Mouse (Mus musculus): ENCODE results near the gene Gm10577. TPM values are rescaled to one million over a fixed set of nuclear protein-coding genes. Genes with fewer than 3 reads are reported as not detected.

Gene Gm10577
- total RNA-seq (2015) (not detected in 2 replicates), total RNA-seq (2017) (not detected in 2 replicates)

- no peak for ATAC-seq (replicated peaks; ENCODE audit: poor library complexity)
Measured at GRCm38 (mm10) chr4:101020596-101020995, at the start of gene Gm10577. Gene Gm10577 (minus strand): TSS chr4:101020696.

- peak; percentile 33 for ATAC-seq (replicated peaks; ENCODE audit: poor library complexity)
Measured at GRCm38 (mm10) chr4:101069154-101069971, 48.9 kb upstream of the Gm10577 start.

DNA sequence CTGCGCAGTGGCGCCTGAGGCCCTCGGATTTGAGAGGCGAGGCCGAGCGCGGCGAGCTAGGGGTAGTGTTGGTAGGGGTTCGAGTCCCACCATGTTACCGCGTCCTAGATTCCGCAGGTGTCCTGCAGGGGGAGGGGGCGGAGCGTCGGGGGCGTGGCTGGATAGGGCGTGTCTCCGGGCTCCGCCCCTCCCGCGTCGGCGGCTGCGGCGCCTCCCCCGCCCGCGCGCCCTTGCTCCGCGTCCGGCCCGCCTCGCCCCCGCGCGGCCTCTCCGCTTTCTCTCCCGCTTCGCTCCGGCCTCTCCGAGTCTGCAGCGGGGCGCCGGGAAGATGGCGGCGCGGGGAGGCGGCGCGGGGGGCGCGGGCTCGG is 48.3 kb upstream of the Gm10577 start, which contains the start of gene Raver2:
TSS of gene Raver2 (plus strand) at position 198 of the 368 bp plus-strand sequence.
- peak; percentile 84 for ATAC-seq (replicated peaks; ENCODE audit: poor library complexity)

GRCm38 (mm10) chr4:101066401-101066800 is 45.9 kb upstream of the Gm10577 start:
- no peak for ATAC-seq (replicated peaks; ENCODE audit: poor library complexity)

DNA sequence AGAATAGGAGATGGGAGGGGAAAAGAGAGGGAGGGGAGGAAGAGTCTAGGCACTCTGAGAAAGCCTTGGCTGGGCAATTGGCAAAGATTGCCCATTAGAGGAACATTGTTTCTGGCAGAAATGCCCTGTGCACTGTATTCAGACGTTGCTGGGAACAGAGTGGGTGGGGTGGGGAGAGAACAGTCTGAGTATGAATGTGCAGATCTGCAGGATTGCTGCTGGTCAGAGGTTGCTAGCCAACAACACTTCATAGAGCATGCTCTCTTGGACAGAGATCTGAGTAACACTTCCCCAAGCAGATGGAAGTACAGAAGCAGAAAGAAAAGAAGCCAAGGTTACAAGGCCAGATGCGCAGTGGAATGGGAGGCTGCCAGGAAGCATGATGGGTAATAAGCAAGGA is 41.6 kb upstream of the Gm10577 start:
- ATAC-seq (replicated peaks; ENCODE audit: poor library complexity) = no peak

DNA sequence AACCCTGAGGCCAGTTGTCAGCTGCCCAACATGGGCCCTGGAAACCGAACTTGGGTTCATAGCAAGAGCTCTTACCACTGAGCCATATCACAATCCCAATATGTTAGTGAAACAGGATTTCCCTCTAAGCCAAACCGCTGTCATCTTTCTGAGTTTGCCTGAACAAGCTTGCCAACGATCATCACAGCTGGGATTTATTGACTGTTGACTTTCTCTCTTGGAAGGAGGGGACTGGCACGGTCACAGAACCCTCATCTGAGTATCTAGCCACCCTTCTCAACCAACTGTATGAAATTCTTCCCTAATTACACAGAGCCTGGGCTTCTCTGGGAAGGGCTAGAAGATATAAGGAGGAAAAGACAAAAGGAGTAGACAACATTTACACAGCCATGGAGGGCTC is 26.1 kb upstream of the Gm10577 start:
- no peak for ATAC-seq (replicated peaks; ENCODE audit: poor library complexity)

- ATAC-seq (replicated peaks; ENCODE audit: poor library complexity) = no peak
Measured at GRCm38 (mm10) chr4:101044149-101044548, 23.7 kb upstream of the Gm10577 start.

DNA sequence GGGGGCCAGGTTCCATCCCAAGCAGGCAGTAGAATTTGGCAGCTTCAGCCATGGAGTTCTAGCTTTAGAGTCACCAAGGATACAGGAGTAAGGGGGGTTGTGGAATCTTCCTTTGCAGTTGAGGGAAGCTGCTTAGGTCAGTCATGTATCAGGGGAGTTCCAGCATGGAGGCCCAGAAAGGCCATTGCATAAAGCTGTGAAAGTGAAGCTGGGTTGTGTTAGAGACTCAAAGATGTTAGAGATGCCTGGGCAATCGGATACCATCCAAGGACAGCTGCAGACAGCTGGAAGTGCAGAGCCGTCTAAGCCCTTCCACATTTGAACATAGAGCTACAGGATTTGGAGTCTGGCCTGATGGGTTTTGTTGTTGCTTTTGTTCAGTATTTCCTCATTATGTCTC is 23.2 kb upstream of the Gm10577 start:
- no peak for ATAC-seq (replicated peaks; ENCODE audit: poor library complexity)

DNA sequence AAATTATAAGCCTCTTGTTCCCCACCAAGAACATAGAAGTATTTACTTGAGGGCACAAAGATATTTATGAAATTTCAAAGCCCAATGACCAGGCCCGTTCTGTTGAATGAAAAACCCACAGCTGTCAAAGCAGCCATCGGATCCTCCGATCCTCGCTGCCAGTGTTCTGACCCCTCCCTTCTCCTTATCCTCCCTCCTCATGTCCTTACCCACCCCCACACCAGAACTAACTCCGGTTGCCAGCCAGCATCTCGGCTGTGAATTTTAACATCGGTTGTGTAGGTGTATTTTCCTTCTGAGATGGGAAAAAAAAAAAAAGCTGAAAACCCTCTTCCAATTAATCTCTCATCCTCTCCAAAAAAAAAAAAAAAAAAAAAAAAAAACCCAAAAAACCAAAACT is 16.7 kb upstream of the Gm10577 start:
- ATAC-seq (replicated peaks; ENCODE audit: poor library complexity) = no peak

GRCm38 (mm10) chr4:101035131-101035530 is 14.6 kb upstream of the Gm10577 start:
- no peak for ATAC-seq (replicated peaks; ENCODE audit: poor library complexity)

GRCm38 (mm10) chr4:101033047-101033446 is 12.6 kb upstream of the Gm10577 start:
- ATAC-seq (replicated peaks; ENCODE audit: poor library complexity) = no peak

- no peak for ATAC-seq (replicated peaks; ENCODE audit: poor library complexity)
Measured at GRCm38 (mm10) chr4:101027852-101028411, 7.4 kb upstream of the Gm10577 start.

DNA sequence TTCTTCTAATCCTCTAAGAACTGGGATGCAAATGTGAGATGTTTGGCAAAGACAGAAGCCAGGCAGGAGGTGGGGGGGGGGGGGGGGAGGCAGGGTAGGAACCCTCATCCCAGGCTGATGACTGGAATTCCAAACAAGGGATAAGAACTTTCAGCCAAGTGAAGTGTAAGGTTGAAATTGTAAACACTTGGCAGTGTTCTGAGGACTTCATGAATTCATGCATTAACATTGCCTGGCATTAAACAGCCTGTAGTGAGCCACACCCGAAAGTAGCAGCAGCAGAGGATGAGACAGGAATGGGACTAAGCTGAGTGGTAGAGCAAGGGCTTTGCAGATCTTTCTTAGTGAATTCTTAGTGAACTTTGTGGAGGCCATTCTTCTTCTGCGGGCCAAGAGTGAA is 6.5 kb upstream of the Gm10577 start:
- no peak for ATAC-seq (replicated peaks; ENCODE audit: poor library complexity)

- ATAC-seq (replicated peaks; ENCODE audit: poor library complexity) = no peak
Measured at GRCm38 (mm10) chr4:101026566-101026965, 6.1 kb upstream of the Gm10577 start.

GRCm38 (mm10) chr4:101017806-101018205 is 2.7 kb downstream of the Gm10577 start:
- ATAC-seq (replicated peaks; ENCODE audit: poor library complexity) = no peak

GRCm38 (mm10) chr4:101009092-101009491 is 11.4 kb downstream of the Gm10577 start:
- no peak for ATAC-seq (replicated peaks; ENCODE audit: poor library complexity)

DNA sequence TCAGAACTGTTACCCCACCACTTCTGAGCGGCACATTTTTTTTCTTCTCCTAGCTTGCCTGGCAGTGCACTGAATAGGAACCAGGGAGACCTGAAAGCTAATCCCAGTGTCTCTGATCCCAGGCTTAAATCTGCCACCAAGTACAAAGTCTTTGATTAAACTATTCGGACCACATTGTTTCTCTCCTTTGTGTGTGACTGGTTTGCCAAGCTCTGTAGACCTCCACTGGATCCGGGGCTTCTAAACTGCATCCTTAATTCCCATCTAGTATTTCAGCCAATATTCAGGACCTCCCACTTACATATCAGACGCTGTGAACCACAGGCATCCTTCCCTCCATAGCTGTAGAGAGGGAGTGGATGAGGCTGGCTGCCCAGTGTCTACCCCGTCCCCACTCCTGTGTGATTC is 12.1 kb downstream of the Gm10577 start:
- ATAC-seq (replicated peaks; ENCODE audit: poor library complexity) = no peak

GRCm38 (mm10) chr4:101002961-101003360 is 17.5 kb downstream of the Gm10577 start:
- no peak for ATAC-seq (replicated peaks; ENCODE audit: poor library complexity)

DNA sequence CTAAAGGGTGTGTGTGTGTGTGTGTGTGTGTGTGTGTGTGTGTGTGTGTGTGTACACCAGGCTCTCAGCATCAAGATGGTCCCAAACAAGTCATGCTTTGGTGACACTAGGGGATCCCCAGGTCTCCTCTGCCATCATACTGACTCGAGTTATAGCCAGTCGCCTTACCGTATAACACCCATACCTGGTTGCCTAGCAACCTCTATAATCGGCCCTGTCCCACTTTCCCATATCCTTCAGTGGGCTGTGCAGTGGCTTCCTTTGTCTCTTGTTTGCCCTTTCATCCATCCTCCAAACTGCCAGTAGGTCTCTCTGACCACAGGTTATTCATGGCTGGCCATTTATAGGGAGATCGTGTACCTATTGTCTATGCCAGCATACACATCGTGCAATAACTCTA is 19.4 kb downstream of the Gm10577 start:
- no peak for ATAC-seq (replicated peaks; ENCODE audit: poor library complexity)

GRCm38 (mm10) chr4:101000622-101001021 is 19.9 kb downstream of the Gm10577 start:
- no peak for ATAC-seq (replicated peaks; ENCODE audit: poor library complexity)

GRCm38 (mm10) chr4:100998906-100999305 is 21.6 kb downstream of the Gm10577 start:
- ATAC-seq (replicated peaks; ENCODE audit: poor library complexity) = no peak

DNA sequence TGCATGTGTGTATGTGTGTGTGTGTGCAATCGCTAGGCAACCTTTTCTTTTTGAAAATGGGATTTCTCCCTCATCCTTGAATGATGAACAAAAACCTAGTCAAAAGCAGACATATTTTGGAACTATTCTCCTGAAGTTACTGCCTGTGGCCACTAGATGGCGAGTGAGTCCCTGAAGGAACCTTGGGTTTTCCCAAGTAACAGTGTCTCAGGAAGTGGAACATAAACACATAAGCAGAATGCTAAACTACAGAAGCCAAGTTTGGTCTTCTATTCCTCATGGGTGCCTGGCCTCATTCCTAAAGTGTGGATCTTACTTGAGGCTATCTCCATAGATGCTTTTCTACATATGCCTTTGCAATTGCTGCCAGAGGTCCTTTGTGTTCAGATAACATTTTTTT is 22.4 kb downstream of the Gm10577 start:
- ATAC-seq (replicated peaks; ENCODE audit: poor library complexity) = peak; percentile 66
